Mouse (Mus musculus) C2C12 (cell line): ENCODE results near the gene Aqp1. TPM values are rescaled to one million over a fixed set of nuclear protein-coding genes. Genes with fewer than 3 reads are reported as not detected.

ENCODE experiments used
- H3K27me3 ChIP-seq: one replicate; pipeline ENCODE4 v1.6.1; 2011; ENCODE audit not compliant: control insufficient read depth, insufficient read depth, insufficient read length
- H3K36me3 ChIP-seq: one replicate; pipeline ENCODE4 v1.6.1; 2011; ENCODE audit not compliant: control insufficient read depth, insufficient read depth
- H3K4me3 ChIP-seq: one replicate; pipeline ENCODE4 v1.5.1; 2011; ENCODE audit warnings: mild to moderate bottlenecking, control low read depth; ENCODE audit not compliant: poor library complexity, insufficient read depth, severe bottlenecking
- H3K79me2 ChIP-seq: one replicate; pipeline ENCODE4 v1.6.1; 2011; ENCODE audit not compliant: control insufficient read depth, insufficient read depth
- H3K79me3 ChIP-seq: one replicate; pipeline ENCODE4 v1.6.1; 2011; ENCODE audit warnings: low read depth, control low read depth
- H3ac ChIP-seq: one replicate; pipeline ENCODE3; 2011; ENCODE audit warnings: low read depth; ENCODE audit not compliant: control insufficient read depth, insufficient read length
- CEBPB ChIP-seq: IDR thresholded peaks from one replicate; pipeline ENCODE4 v1.6.1; 2011; ENCODE audit warnings: low read depth, mild to moderate bottlenecking, control low read depth, moderate library complexity
- CTCF ChIP-seq: IDR thresholded peaks from one replicate; pipeline ENCODE4 v1.5.1; 2011; ENCODE audit not compliant: control insufficient read depth, insufficient read depth, insufficient read length
- FOSL1 ChIP-seq: IDR thresholded peaks from one replicate; pipeline ENCODE4 v1.8.0; 2011; ENCODE audit warnings: mild to moderate bottlenecking, low read length; ENCODE audit not compliant: poor library complexity, insufficient read depth, severe bottlenecking
- MAX ChIP-seq: IDR thresholded peaks from one replicate; pipeline ENCODE4 v1.6.1; 2011; ENCODE audit warnings: mild to moderate bottlenecking, control low read depth
- MYOD1 ChIP-seq: IDR thresholded peaks from one replicate; pipeline ENCODE4 v1.6.1; 2011; ENCODE audit warnings: low read depth; ENCODE audit not compliant: control insufficient read depth, insufficient read length
- MYOG ChIP-seq: IDR thresholded peaks from one replicate; pipeline ENCODE4 v1.6.1; 2011; ENCODE audit not compliant: control insufficient read depth, insufficient read length; ENCODE audit errors: extremely low read depth
- USF1 ChIP-seq: IDR thresholded peaks from one replicate; pipeline ENCODE4 v1.6.1; 2011; ENCODE audit warnings: low read depth, mild to moderate bottlenecking, control low read depth, moderate library complexity
- long read RNA-seq, 2 experiments: library from polyadenylated mRNA; unstranded; transcript quantifications; one replicate each; pipeline ENCODE4 v2.0.0; 2019 to 2020
- polyA plus RNA-seq: library from polyadenylated mRNA; unstranded; fragments of >200 nt; fragmentation: generic; extraction: Trizol; gene quantifications from one replicate; pipeline ENCODE4 v1.2.1, GENCODE M21; 2012; ENCODE audit warnings: missing spikeins

Gene Aqp1
- 206 TPM for polyA plus RNA-seq
- long read RNA-seq, experiment 1, transcript Aqp1-201 (4 exons, 2,627 nt), result major isoform, 15 of 33 reads
- long read RNA-seq, experiment 1, partial matches to known transcripts, result 17 of 33 reads
- long read RNA-seq, experiment 1, other reads (novel, unspliced or antisense), result 1 of 33 reads
- long read RNA-seq, experiment 2, transcript Aqp1-201 (4 exons, 2,627 nt), result major isoform, 474 of 494 reads
- long read RNA-seq, experiment 2, partial matches to known transcripts, result 17 of 494 reads
- long read RNA-seq, experiment 2, other reads (novel, unspliced or antisense), result 3 of 494 reads

DNA sequence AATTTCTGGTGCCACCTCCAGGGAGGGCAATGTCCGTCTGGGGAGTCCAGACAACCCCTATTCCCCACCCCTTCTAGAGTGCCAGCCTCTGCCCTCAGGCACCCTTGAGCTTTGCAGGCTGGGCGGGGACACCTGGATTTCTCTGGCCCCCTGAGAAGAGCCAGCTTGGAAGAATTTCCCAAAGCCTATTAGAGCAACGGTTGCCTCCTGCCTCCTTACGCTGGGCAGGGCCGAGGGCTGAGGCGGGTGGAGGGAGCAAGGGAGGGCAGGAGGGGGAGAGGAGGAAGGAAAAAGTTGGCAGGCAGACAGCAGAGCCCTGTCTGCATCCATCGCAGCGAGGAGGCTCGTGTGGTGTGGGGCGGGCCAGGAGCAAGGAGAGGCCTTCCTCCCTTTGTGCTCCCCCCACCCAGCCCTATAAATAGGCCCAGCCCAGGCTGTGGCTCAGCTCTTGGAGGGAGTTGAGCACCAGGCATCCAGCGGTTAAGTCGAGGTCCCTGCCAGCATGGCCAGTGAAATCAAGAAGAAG is at the start of gene Aqp1:
Aqp1 (plus strand) TSS at position 444 of the 526 bp plus-strand sequence.
- TF ChIP-seq MAX, result no peak
- TF ChIP-seq CEBPB, result no peak
- no peak for TF ChIP-seq USF1
- no peak for TF ChIP-seq CTCF
- no peak for TF ChIP-seq MYOG
- TF ChIP-seq FOSL1, result no peak
- TF ChIP-seq MYOD1, result no peak
- H3K4me3 ChIP-seq, result peak within 1 kb of the TSS; percentile 51
- peaks cover 29% of the 10 kb centered on the region for H3K79me3 ChIP-seq
- H3K36me3 ChIP-seq, result peaks cover 6% of the 10 kb centered on the region
- no peaks in the 10 kb centered on the region for H3K27me3 ChIP-seq
- H3ac ChIP-seq, result peak within 1 kb of the TSS; percentile 71
- H3K79me2 ChIP-seq, result peaks cover 46% of the 10 kb centered on the region

DNA sequence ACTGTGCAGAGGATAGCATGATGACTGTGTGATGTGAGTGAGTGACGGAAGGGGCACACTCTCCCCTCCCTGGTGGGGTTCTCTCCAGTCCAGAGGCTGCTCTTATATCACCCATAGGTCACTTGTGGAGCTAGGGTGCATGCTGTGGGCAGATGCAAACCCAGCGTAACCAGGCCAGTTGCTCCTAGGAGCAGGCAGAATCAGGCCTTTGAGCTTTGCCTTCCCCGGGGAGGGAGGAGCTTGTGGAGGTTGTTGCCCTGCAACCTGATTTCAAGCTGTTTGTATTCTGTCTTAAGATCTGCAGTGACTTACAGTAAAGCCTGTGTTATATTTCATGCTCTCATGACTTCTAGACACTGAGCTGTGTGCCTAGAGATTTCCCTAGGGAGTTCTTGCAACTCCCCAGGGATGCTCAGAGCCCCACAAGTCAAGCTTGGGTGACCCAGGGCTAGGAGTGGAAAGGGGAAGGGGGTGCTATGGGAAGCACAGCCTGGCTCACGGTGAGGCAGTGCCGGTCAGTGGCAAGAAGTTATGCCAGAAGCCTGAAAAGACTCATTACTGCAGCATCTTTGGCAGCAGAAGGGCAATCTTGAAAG is 48.1 kb upstream of the Aqp1 start:
- Histone ChIP-seq H3K27me3 (no peaks in the 10 kb centered on the region), H3ac (no peak overlapping the region), H3K4me3 (no peak overlapping the region), H3K36me3 (no peaks in the 10 kb centered on the region), H3K79me2 (no peaks in the 10 kb centered on the region), H3K79me3 (no peaks in the 10 kb centered on the region)
- TF ChIP-seq CEBPB (no peak), CTCF (no peak), MAX (no peak), FOSL1 (no peak), MYOD1 (no peak)

DNA sequence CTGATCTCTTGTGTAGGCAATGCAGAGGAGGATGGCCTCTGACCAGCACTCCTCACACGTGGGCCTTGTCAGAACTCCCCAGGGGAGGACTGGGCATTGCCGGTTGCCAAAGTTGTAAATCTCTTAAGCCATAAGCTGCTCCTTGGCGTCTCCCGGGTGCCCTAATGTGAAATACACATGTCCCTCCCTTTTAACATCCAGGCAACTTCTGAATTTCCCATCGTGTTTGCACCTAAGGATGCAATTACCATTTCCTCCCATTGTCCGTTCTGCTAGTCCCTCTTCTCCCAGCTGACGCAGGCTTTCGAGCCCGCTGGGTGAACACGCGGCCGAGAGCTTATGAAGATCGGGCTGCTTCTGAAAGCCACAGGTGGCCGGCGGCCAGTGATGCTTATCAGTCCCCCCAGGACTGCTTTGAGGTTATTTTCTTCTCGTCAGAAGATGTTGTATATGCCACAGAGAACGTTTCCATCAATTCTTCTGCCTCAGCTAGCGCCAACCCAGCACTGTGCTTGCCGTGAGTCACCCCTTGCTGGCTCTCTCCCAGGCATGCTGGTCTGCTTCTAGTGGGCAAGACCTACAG is 41.6 kb upstream of the Aqp1 start:
- Histone ChIP-seq H3K79me2 (no peaks in the 10 kb centered on the region), H3ac (no peak overlapping the region), H3K27me3 (no peaks in the 10 kb centered on the region), H3K79me3 (no peaks in the 10 kb centered on the region), H3K36me3 (no peaks in the 10 kb centered on the region), H3K4me3 (no peak overlapping the region)
- TF ChIP-seq MYOG (no peak), MAX (peak; percentile 19), USF1 (peak; percentile 76), CEBPB (no peak), CTCF (no peak), MYOD1 (no peak), FOSL1 (peak; percentile 26)

DNA sequence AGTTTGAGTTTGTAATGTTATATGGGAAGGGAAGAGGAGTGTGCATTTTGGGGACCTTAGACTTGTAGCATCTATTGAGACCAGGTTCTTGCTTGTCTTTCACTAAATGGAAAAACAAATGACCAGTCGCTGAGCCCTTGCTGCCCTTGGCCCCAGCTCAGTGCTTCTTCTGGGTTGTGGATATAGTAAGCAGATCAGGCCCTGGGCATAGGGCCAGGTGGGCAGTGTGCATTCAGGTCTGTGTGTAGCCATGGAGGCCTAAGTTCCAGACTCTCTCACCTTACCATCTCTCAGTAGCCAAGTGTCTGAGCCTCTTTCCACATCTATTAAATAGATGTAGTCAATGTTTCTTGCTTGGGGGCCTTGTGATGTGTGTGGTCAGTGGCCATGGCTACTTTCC is 40.9 kb upstream of the Aqp1 start:
- Histone ChIP-seq H3K79me2 (no peaks in the 10 kb centered on the region), H3ac (no peak overlapping the region), H3K4me3 (no peak overlapping the region), H3K79me3 (no peaks in the 10 kb centered on the region), H3K36me3 (no peaks in the 10 kb centered on the region), H3K27me3 (no peaks in the 10 kb centered on the region)
- TF ChIP-seq USF1, result no peak
- no peak for TF ChIP-seq MYOD1
- TF ChIP-seq MYOG, result no peak
- no peak for TF ChIP-seq CEBPB
- TF ChIP-seq MAX, result no peak
- TF ChIP-seq FOSL1, result no peak
- TF ChIP-seq CTCF, result no peak

DNA sequence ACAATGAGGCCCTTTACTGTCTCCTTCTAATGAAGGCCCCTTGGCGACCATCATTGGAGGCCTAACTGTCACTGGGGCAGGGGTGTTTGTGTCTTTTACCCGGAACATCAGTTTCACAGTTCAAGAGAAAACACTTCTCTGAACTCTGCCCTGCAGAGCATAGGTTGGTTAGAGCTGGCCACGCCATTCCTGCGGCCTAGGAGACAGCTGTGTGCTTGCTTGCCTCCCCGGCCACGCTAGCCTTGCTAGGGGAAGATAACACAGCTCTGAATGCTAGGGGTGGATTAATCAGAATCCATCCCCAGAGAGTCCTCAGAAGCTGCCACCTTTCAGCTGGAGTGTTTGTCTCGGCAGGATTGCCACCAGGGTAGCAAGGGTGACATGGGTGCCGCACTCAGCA is 36.8 kb upstream of the Aqp1 start:
- Histone ChIP-seq H3K79me2 (no peaks in the 10 kb centered on the region), H3K27me3 (no peaks in the 10 kb centered on the region), H3K79me3 (no peaks in the 10 kb centered on the region), H3K4me3 (no peak overlapping the region), H3ac (no peak overlapping the region), H3K36me3 (no peaks in the 10 kb centered on the region)
- TF ChIP-seq CTCF (no peak), MYOD1 (no peak), CEBPB (no peak), MAX (no peak), FOSL1 (no peak), USF1 (no peak), MYOG (no peak)
